Mouse (Mus musculus) T-helper 1 cell (primary cell): ENCODE measurements at regions not wholly inside any gene's neighbourhood (a gene's known extent, or its start where the extent isn't known, plus 50 kb on each side); places are given as distances from the start of the nearest gene placed in this dataset.

Source experiments
- in situ Hi-C: fragments of 300-600 bp; cut with MboI, MseI; formaldehyde crosslinking; loops from one replicate; pipeline ENCODE4 v1.15.1; 2025; ENCODE audit warnings: high pct_unique_total_duplicates

GRCm38 (mm10) chr14:8948751-8949150 lies 282.7 kb upstream of the 4930452B06Rik start:
- in situ Hi-C loops, result no loop called here

- in situ Hi-C loops, result no loop called here
These were observed 281.0 kb upstream of the 4930452B06Rik start for GRCm38 (mm10) chr14:8946851-8947625.

- in situ Hi-C loops, result no loop called here
These were observed 269.1 kb upstream of the 4930452B06Rik start for GRCm38 (mm10) chr14:8935121-8935520.
